Mouse (Mus musculus): ENCODE measurements around the gene Golga2. TPM values are rescaled to one million over a fixed set of nuclear protein-coding genes. Genes with fewer than 3 reads are reported as not detected.
A peak's percentile ranks its signal among the peaks of the same experiment; 100 is the strongest.

The Golga2 gene
- polyA plus RNA-seq (2015; fragmentation: Nextera tagmentation; extraction: Ambion mirVana): 27.1 and 28.2 TPM in 2 replicates

GRCm38 (mm10) chr2:32287334-32287840 is at the start of gene Golga2:
Gene Golga2, plus strand, starts transcription at chr2:32287384.
- Histone ChIP-seq H3K27ac (peak within 1 kb of the TSS; percentile 63; the same call in 1 of the 2 replicates), H3K4me2 (replicated peaks) (peak within 1 kb of the TSS; percentile 91), H3K9me3 (no peaks in the 10 kb centered on the region), H3K4me3 (peak within 1 kb of the TSS; percentile 90), H3K36me3 (peaks cover 33% of the 10 kb centered on the region), H3K27me3 (no peaks in the 10 kb centered on the region), H3K9ac (peak within 1 kb of the TSS; percentile 94), H3K4me1 (peaks cover 26% of the 10 kb centered on the region)
- no peak for ATAC-seq (ENCODE audit: low FRiP score, low read depth)
- WGBS: under 1% methylated on average over 23 of the region's 23 CpGs

GRCm38 (mm10) chr2:32237571-32237970 is 49.6 kb upstream of the Golga2 start:
- ATAC-seq (ENCODE audit: low FRiP score, low read depth): no peak
- Histone ChIP-seq H3K4me1 (peaks cover 22% of the 10 kb centered on the region), H3K4me3 (peak overlapping the region; percentile 69), H3K9ac (peak overlapping the region; percentile 79), H3K9me3 (no peaks in the 10 kb centered on the region), H3K4me2 (replicated peaks) (peak overlapping the region; percentile 86), H3K36me3 (peaks cover 35% of the 10 kb centered on the region), H3K27ac (peak overlapping the region; percentile 81; the same call in 1 of the 2 replicates), H3K27me3 (no peaks in the 10 kb centered on the region)
- WGBS: 37% methylated on average over 4 of the region's 4 CpGs

GRCm38 (mm10) chr2:32238708-32239435 is 48.3 kb upstream of the Golga2 start:
- H3K4me1 ChIP-seq: peaks cover 22% of the 10 kb centered on the region
- ATAC-seq (ENCODE audit: low FRiP score, low read depth): no peak
- H3K9me3 ChIP-seq: no peaks in the 10 kb centered on the region
- no peaks in the 10 kb centered on the region for H3K27me3 ChIP-seq
- no peak overlapping the region for H3K27ac ChIP-seq
- H3K4me3 ChIP-seq: no peak overlapping the region
- H3K9ac ChIP-seq: no peak overlapping the region
- peaks cover 29% of the 10 kb centered on the region for H3K36me3 ChIP-seq
- no peak overlapping the region for H3K4me2 ChIP-seq (replicated peaks)
- 90% methylated on average over 9 of the region's 9 CpGs for WGBS

GRCm38 (mm10) chr2:32240591-32240990 is 46.6 kb upstream of the Golga2 start:
- no peak overlapping the region for H3K9ac ChIP-seq
- WGBS: 75% methylated on average over 5 of the region's 5 CpGs
- no peak overlapping the region for H3K4me2 ChIP-seq (replicated peaks)
- H3K36me3 ChIP-seq: peaks cover 39% of the 10 kb centered on the region
- no peak overlapping the region for H3K27ac ChIP-seq
- H3K4me1 ChIP-seq: peaks cover 9% of the 10 kb centered on the region
- no peaks in the 10 kb centered on the region for H3K9me3 ChIP-seq
- H3K4me3 ChIP-seq: no peak overlapping the region
- H3K27me3 ChIP-seq: no peaks in the 10 kb centered on the region
- no peak for ATAC-seq (ENCODE audit: low FRiP score, low read depth)

GRCm38 (mm10) chr2:32242986-32243385 is 44.2 kb upstream of the Golga2 start:
- no peaks in the 10 kb centered on the region for H3K9me3 ChIP-seq
- no peak overlapping the region for H3K4me3 ChIP-seq
- peaks cover under 1% of the 10 kb centered on the region for H3K4me1 ChIP-seq
- H3K36me3 ChIP-seq: peaks cover 63% of the 10 kb centered on the region
- ATAC-seq (ENCODE audit: low FRiP score, low read depth): no peak
- H3K27ac ChIP-seq: no peak overlapping the region
- H3K4me2 ChIP-seq (replicated peaks): no peak overlapping the region
- H3K27me3 ChIP-seq: no peaks in the 10 kb centered on the region
- 81% methylated on average over 4 of the region's 4 CpGs for WGBS
- no peak overlapping the region for H3K9ac ChIP-seq

- Histone ChIP-seq H3K9ac (no peak overlapping the region), H3K9me3 (no peaks in the 10 kb centered on the region), H3K36me3 (peaks cover 93% of the 10 kb centered on the region), H3K27me3 (no peaks in the 10 kb centered on the region), H3K4me2 (replicated peaks) (no peak overlapping the region), H3K4me3 (no peak overlapping the region), H3K27ac (no peak overlapping the region), H3K4me1 (no peaks in the 10 kb centered on the region)
- no peak for ATAC-seq (ENCODE audit: low FRiP score, low read depth)
- WGBS: 81% methylated on average over 4 of the region's 4 CpGs
Measured at GRCm38 (mm10) chr2:32246741-32247140, 40.4 kb upstream of the Golga2 start.

- Histone ChIP-seq H3K27me3 (no peaks in the 10 kb centered on the region), H3K27ac (no peak overlapping the region), H3K4me1 (no peaks in the 10 kb centered on the region), H3K9me3 (no peaks in the 10 kb centered on the region), H3K36me3 (peaks cover 99% of the 10 kb centered on the region), H3K4me2 (replicated peaks) (no peak overlapping the region), H3K4me3 (no peak overlapping the region), H3K9ac (no peak overlapping the region)
- no peak for ATAC-seq (ENCODE audit: low FRiP score, low read depth)
- WGBS: 80% methylated on average over 10 of the region's 10 CpGs
Measured at GRCm38 (mm10) chr2:32248377-32249361, 38.5 kb upstream of the Golga2 start.

- no peak for ATAC-seq (ENCODE audit: low FRiP score, low read depth)
- H3K27me3 ChIP-seq: no peaks in the 10 kb centered on the region
- H3K27ac ChIP-seq: no peak overlapping the region
- WGBS: 90% methylated on average over 12 of the region's 12 CpGs
- H3K4me1 ChIP-seq: no peaks in the 10 kb centered on the region
- no peak overlapping the region for H3K4me3 ChIP-seq
- no peaks in the 10 kb centered on the region for H3K9me3 ChIP-seq
- H3K4me2 ChIP-seq (replicated peaks): no peak overlapping the region
- no peak overlapping the region for H3K9ac ChIP-seq
- peaks cover 90% of the 10 kb centered on the region for H3K36me3 ChIP-seq
Measured at GRCm38 (mm10) chr2:32251791-32252527, 35.2 kb upstream of the Golga2 start.

GRCm38 (mm10) chr2:32252658-32253057 is 34.5 kb upstream of the Golga2 start:
- Histone ChIP-seq H3K4me2 (replicated peaks) (no peak overlapping the region), H3K9ac (no peak overlapping the region), H3K27me3 (no peaks in the 10 kb centered on the region), H3K36me3 (peaks cover 90% of the 10 kb centered on the region), H3K9me3 (no peaks in the 10 kb centered on the region), H3K4me1 (no peaks in the 10 kb centered on the region), H3K27ac (no peak overlapping the region), H3K4me3 (no peak overlapping the region)
- ATAC-seq (ENCODE audit: low FRiP score, low read depth): no peak
- 93% methylated on average over 5 of the region's 5 CpGs for WGBS

- H3K4me1 ChIP-seq: no peaks in the 10 kb centered on the region
- H3K9ac ChIP-seq: no peak overlapping the region
- no peak overlapping the region for H3K27ac ChIP-seq
- H3K9me3 ChIP-seq: no peaks in the 10 kb centered on the region
- 78% methylated on average over 1 of the region's 1 CpGs for WGBS
- no peaks in the 10 kb centered on the region for H3K27me3 ChIP-seq
- no peak overlapping the region for H3K4me2 ChIP-seq (replicated peaks)
- ATAC-seq (ENCODE audit: low FRiP score, low read depth): no peak
- H3K4me3 ChIP-seq: no peak overlapping the region
- peaks cover 90% of the 10 kb centered on the region for H3K36me3 ChIP-seq
Measured at GRCm38 (mm10) chr2:32253352-32253751, 33.8 kb upstream of the Golga2 start.

GRCm38 (mm10) chr2:32254563-32254962 is 32.6 kb upstream of the Golga2 start:
- Histone ChIP-seq H3K4me2 (replicated peaks) (no peak overlapping the region), H3K4me3 (no peak overlapping the region), H3K27me3 (no peaks in the 10 kb centered on the region), H3K36me3 (peaks cover 81% of the 10 kb centered on the region), H3K27ac (no peak overlapping the region), H3K9ac (no peak overlapping the region), H3K4me1 (peaks cover 8% of the 10 kb centered on the region), H3K9me3 (no peaks in the 10 kb centered on the region)
- ATAC-seq (ENCODE audit: low FRiP score, low read depth): no peak
- 94% methylated on average over 5 of the region's 5 CpGs for WGBS

Data from limb, embryonic 13.5 days (tissue).